Mouse (Mus musculus) heart, embryonic 16.5 days (tissue): ENCODE measurements around the gene Ndufb3. TPM values are rescaled to one million over a fixed set of nuclear protein-coding genes. Genes with fewer than 3 reads are reported as not detected.
"Not testable (repeated sequence)": the region's sequence is repeated elsewhere in the genome, so short reads cannot be mapped to it uniquely, and the experiment has no call there.

Experiments used
- ATAC-seq: fragments of 200-750 bp; cut with Nextera tagmentation; replicated peaks from 2 replicates; pipeline ENCODE4 v1.8.0; 2017; ENCODE audit warnings: moderate number of reproducible peaks; ENCODE audit not compliant: insufficient read depth, low FRiP score; ENCODE audit errors: extremely low read depth
- H3K27ac ChIP-seq: fragments of 300-500 bp; sonication (generic); 2 replicates; pipeline ENCODE4 v1.5.1; 2014; ENCODE audit warnings: mild to moderate bottlenecking, low read length, control low read depth, moderate library complexity
- H3K27me3 ChIP-seq: fragments of 300-500 bp; sonication (generic); 2 replicates; pipeline ENCODE4 v1.6.1; 2014; ENCODE audit warnings: low read length, mixed read lengths; ENCODE audit not compliant: control insufficient read depth, insufficient read depth
- H3K36me3 ChIP-seq: fragments of 300-500 bp; sonication (generic); 2 replicates; pipeline ENCODE4 v1.6.1; 2014; ENCODE audit not compliant: control insufficient read depth, insufficient read depth
- H3K4me1 ChIP-seq: fragments of 300-500 bp; sonication (generic); 2 replicates; pipeline ENCODE4 v1.6.1; 2014; ENCODE audit warnings: low read length, mixed read lengths; ENCODE audit not compliant: control insufficient read depth, insufficient read depth
- H3K4me2 ChIP-seq: fragments of 300-500 bp; sonication (generic); 2 replicates; pipeline ENCODE4 v1.6.1; 2014; ENCODE audit warnings: low read depth, mild to moderate bottlenecking, control low read depth, low read length
- H3K4me3 ChIP-seq: fragments of 300-500 bp; sonication (generic); 2 replicates; pipeline ENCODE4 v1.5.1; 2014; ENCODE audit warnings: mild to moderate bottlenecking, control low read depth, low read length
- H3K9ac ChIP-seq: fragments of 300-500 bp; sonication (generic); 2 replicates; pipeline ENCODE4 v1.6.1; 2014; ENCODE audit warnings: low read length, control low read depth
- H3K9me3 ChIP-seq: fragments of 300-500 bp; sonication (generic); replicated peaks from 2 replicates; pipeline ENCODE4 v1.6.1; 2016; ENCODE audit warnings: low read length; ENCODE audit not compliant: control insufficient read depth
- WGBS: fragments of 180-500 bp; shearing (Covaris S2); extraction: QIAGEN DNeasy Blood & Tissue Kit; methylation state at CpG from one replicate; pipeline ENCODE4 v1.1.7; 2014; 5-methylcytosine and 5-hydroxymethylcytosine counted together
- polyA plus RNA-seq: library from polyadenylated mRNA; unstranded; fragments of >200 nt; fragmentation: Nextera tagmentation; extraction: Ambion mirVana; gene quantifications from 2 replicates; pipeline ENCODE4 v1.2.1, GENCODE M21; 2015

The Ndufb3 gene
- polyA plus RNA-seq, 1 experiment from 2014 or later, result 220 TPM

- Histone ChIP-seq H3K36me3 (no peaks in the 10 kb centered on the region), H3K27ac (no peak overlapping the region), H3K4me1 (peaks cover 10% of the 10 kb centered on the region), H3K9ac (no peak overlapping the region), H3K27me3 (no peaks in the 10 kb centered on the region), H3K4me3 (no peak overlapping the region), H3K9me3 (no peaks in the 10 kb centered on the region), H3K4me2 (no peak overlapping the region)
- WGBS, result 62% methylated on average over 1 of the region's 1 CpGs
- no peak for ATAC-seq
Observed at GRCm38 (mm10) chr1:58582611-58583010, 3.6 kb upstream of the Ndufb3 start.

GRCm38 (mm10) chr1:58584271-58584670 lies 1.9 kb upstream of the Ndufb3 start:
- WGBS, result 67% methylated on average over 1 of the region's 1 CpGs
- no peak for ATAC-seq
- H3K4me2 ChIP-seq, result no peak overlapping the region

GRCm38 (mm10) chr1:58585373-58586170 lies 612 bp upstream of the Ndufb3 start:
- Histone ChIP-seq H3K4me1 (peaks cover 10% of the 10 kb centered on the region), H3K27ac (0 out of 2 replicates have a peak overlapping the region, but pooled peaks have one; percentile 55), H3K36me3 (no peaks in the 10 kb centered on the region), H3K4me3 (peak overlapping the region; percentile 98), H3K4me2 (peak overlapping the region; percentile 69), H3K9ac (peak overlapping the region; percentile 90), H3K9me3 (no peaks in the 10 kb centered on the region), H3K27me3 (no peaks in the 10 kb centered on the region)
- peak; percentile 24; the same call in 1 of the 2 replicates for ATAC-seq
- 3% methylated on average over 35 of the region's 36 CpGs for WGBS

More at GRCm38 (mm10) chr1:58584271-58584670, 1.9 kb upstream of the Ndufb3 start:
- Histone ChIP-seq H3K27me3 (no peaks in the 10 kb centered on the region), H3K27ac (no peak overlapping the region), H3K9ac (no peak overlapping the region), H3K4me3 (no peak overlapping the region), H3K9me3 (no peaks in the 10 kb centered on the region), H3K4me1 (peaks cover 10% of the 10 kb centered on the region), H3K36me3 (no peaks in the 10 kb centered on the region)

GRCm38 (mm10) chr1:58587491-58587890 lies 1.3 kb downstream of the Ndufb3 start:
- no peak overlapping the region for H3K27ac ChIP-seq
- no peak for ATAC-seq
- 0 out of 2 replicates have a peak, but pooled peaks cover 4% of the 10 kb centered on the region for H3K36me3 ChIP-seq
- no peak overlapping the region for H3K9ac ChIP-seq
- H3K9me3 ChIP-seq, result no peaks in the 10 kb centered on the region
- peak overlapping the region; percentile 77; the same call in 1 of the 2 replicates for H3K4me2 ChIP-seq
- peaks cover 10% of the 10 kb centered on the region for H3K4me1 ChIP-seq
- whole genome bisulfite sequencing, result 100% methylated on average over 1 of the region's 1 CpGs
- no peaks in the 10 kb centered on the region for H3K27me3 ChIP-seq
- H3K4me3 ChIP-seq, result peak overlapping the region; percentile 98

- WGBS, result 58% methylated on average over 4 of the region's 4 CpGs
- H3K27ac ChIP-seq, result no peak overlapping the region
Observed at GRCm38 (mm10) chr1:58602681-58603080, 16.5 kb downstream of the Ndufb3 start.

GRCm38 (mm10) chr1:58603738-58604137 lies 17.6 kb downstream of the Ndufb3 start:
- no peak overlapping the region for H3K4me2 ChIP-seq
- WGBS, result 36% methylated on average over 4 of the region's 4 CpGs
- no peak overlapping the region for H3K27ac ChIP-seq
- ATAC-seq, result no peak
- H3K4me3 ChIP-seq, result no peak overlapping the region
- no peaks in the 10 kb centered on the region for H3K27me3 ChIP-seq
- H3K36me3 ChIP-seq, result no peaks in the 10 kb centered on the region
- no peak overlapping the region for H3K9ac ChIP-seq
- no peaks in the 10 kb centered on the region for H3K4me1 ChIP-seq
- H3K9me3 ChIP-seq, result no peaks in the 10 kb centered on the region

More at GRCm38 (mm10) chr1:58602681-58603080, 16.5 kb downstream of the Ndufb3 start:
- no peak for ATAC-seq
- no peaks in the 10 kb centered on the region for H3K36me3 ChIP-seq
- H3K4me1 ChIP-seq, result no peaks in the 10 kb centered on the region
- no peaks in the 10 kb centered on the region for H3K27me3 ChIP-seq
- H3K4me2 ChIP-seq, result no peak overlapping the region
- no peak overlapping the region for H3K4me3 ChIP-seq
- no peak overlapping the region for H3K9ac ChIP-seq
- H3K9me3 ChIP-seq, result no peaks in the 10 kb centered on the region

GRCm38 (mm10) chr1:58609591-58609990 lies 23.4 kb downstream of the Ndufb3 start:
- not testable (repeated sequence) for H3K36me3 ChIP-seq, ATAC-seq, H3K27me3 ChIP-seq, H3K9me3 ChIP-seq, H3K4me3 ChIP-seq, H3K27ac ChIP-seq, H3K4me1 ChIP-seq, H3K9ac ChIP-seq, H3K4me2 ChIP-seq
- 86% methylated on average over 5 of the region's 5 CpGs for WGBS

- H3K27ac ChIP-seq, result no peak overlapping the region
- H3K9me3 ChIP-seq, result no peaks in the 10 kb centered on the region
- H3K27me3 ChIP-seq, result no peaks in the 10 kb centered on the region
- 69% methylated on average over 1 of the region's 1 CpGs for WGBS
- ATAC-seq, result no peak
- no peak overlapping the region for H3K4me3 ChIP-seq
- H3K4me2 ChIP-seq, result no peak overlapping the region
- H3K4me1 ChIP-seq, result no peaks in the 10 kb centered on the region
- H3K36me3 ChIP-seq, result no peaks in the 10 kb centered on the region
- no peak overlapping the region for H3K9ac ChIP-seq
Observed at GRCm38 (mm10) chr1:58610166-58610565, 24.0 kb downstream of the Ndufb3 start.

- Histone ChIP-seq H3K4me2 (no peak overlapping the region), H3K9ac (no peak overlapping the region), H3K4me1 (no peaks in the 10 kb centered on the region), H3K27me3 (no peaks in the 10 kb centered on the region), H3K36me3 (no peaks in the 10 kb centered on the region), H3K27ac (no peak overlapping the region), H3K9me3 (no peaks in the 10 kb centered on the region), H3K4me3 (no peak overlapping the region)
- 35% methylated on average over 1 of the region's 1 CpGs for WGBS
- ATAC-seq, result no peak
Observed at GRCm38 (mm10) chr1:58610611-58611010, 24.4 kb downstream of the Ndufb3 start.
